Mouse (Mus musculus): ENCODE data around the gene Tmem176a. TPM values are rescaled to one million over a fixed set of nuclear protein-coding genes. Genes with fewer than 3 reads are reported as not detected.
A peak's percentile ranks its signal among the peaks of the same experiment; 100 is the strongest.
"Not testable (repeated sequence)": the region's sequence is repeated elsewhere in the genome, so short reads cannot be mapped to it uniquely, and the experiment has no call there.

The Tmem176a gene
- polyA plus RNA-seq, 1 experiment from 2014 or later: 193 TPM

DNA sequence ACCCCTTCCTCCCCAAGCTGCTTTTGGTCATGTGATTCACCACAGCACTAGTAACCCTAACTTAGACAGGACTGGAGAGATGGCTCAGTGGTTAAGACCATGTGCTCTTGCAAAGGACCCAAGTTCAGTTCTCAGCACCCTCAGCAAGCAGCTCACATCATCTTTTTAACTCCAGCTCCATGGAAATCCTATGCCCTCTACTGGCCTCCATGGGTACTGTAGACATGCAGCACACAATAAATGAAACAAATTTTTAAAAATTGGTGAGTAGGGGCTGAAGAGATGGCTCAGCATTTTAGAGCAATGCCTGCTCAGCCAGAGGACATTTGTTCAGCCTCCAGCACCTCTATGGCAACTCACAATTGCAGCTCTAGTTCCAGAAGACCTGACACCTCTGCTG lies 25.7 kb upstream of the Tmem176a start:
- no peak for ATAC-seq
- Histone ChIP-seq H3K27ac (ENCODE audit: low read depth, low read length) (no peak overlapping the region), H3K4me2 (replicated peaks; ENCODE audit: low read depth) (no peak overlapping the region), H3K9me3 (ENCODE audit: control insufficient read depth) (no peaks in the 10 kb centered on the region), H3K9ac (ENCODE audit: low read depth, low read length) (no peak overlapping the region), H3K4me3 (ENCODE audit: low read depth, low read length) (no peak overlapping the region), H3K27me3 (replicated peaks; ENCODE audit: control insufficient read depth, insufficient read depth, low read length) (no peaks in the 10 kb centered on the region), H3K36me3 (ENCODE audit: control insufficient read depth, insufficient read depth) (no peaks in the 10 kb centered on the region), H3K4me1 (replicated peaks; ENCODE audit: control insufficient read depth, insufficient read depth, low read length) (no peaks in the 10 kb centered on the region)
- peak; percentile 52 for TF ChIP-seq CTCF (IDR thresholded peaks at IDR 0.05; ENCODE audit: low read depth)

GRCm38 (mm10) chr6:48817815-48818214 lies 22.9 kb upstream of the Tmem176a start:
- TF ChIP-seq CTCF (IDR thresholded peaks at IDR 0.05; ENCODE audit: low read depth): peak; percentile 92
- H3K36me3 ChIP-seq (ENCODE audit: control insufficient read depth, insufficient read depth): no peaks in the 10 kb centered on the region
- no peaks in the 10 kb centered on the region for H3K9me3 ChIP-seq (ENCODE audit: control insufficient read depth)
- ATAC-seq: no peak
- WGBS: 3% methylated on average over 6 of the region's 6 CpGs
- no peak overlapping the region for H3K27ac ChIP-seq (ENCODE audit: low read depth, low read length)
- H3K9ac ChIP-seq (ENCODE audit: low read depth, low read length): no peak overlapping the region
- H3K4me1 ChIP-seq (replicated peaks; ENCODE audit: control insufficient read depth, insufficient read depth, low read length): no peaks in the 10 kb centered on the region
- no peak overlapping the region for H3K4me3 ChIP-seq (ENCODE audit: low read depth, low read length)
- no peaks in the 10 kb centered on the region for H3K27me3 ChIP-seq (replicated peaks; ENCODE audit: control insufficient read depth, insufficient read depth, low read length)
- no peak overlapping the region for H3K4me2 ChIP-seq (replicated peaks; ENCODE audit: low read depth)

GRCm38 (mm10) chr6:48821991-48822785 lies 18.5 kb upstream of the Tmem176a start:
- 60% methylated on average over 7 of the region's 7 CpGs for WGBS
- not testable (repeated sequence) for H3K4me2 ChIP-seq (replicated peaks; ENCODE audit: low read depth); H3K9ac ChIP-seq (ENCODE audit: low read depth, low read length); ATAC-seq; H3K27ac ChIP-seq (ENCODE audit: low read depth, low read length); H3K9me3 ChIP-seq (ENCODE audit: control insufficient read depth); H3K36me3 ChIP-seq (ENCODE audit: control insufficient read depth, insufficient read depth); H3K27me3 ChIP-seq (replicated peaks; ENCODE audit: control insufficient read depth, insufficient read depth, low read length); H3K4me1 ChIP-seq (replicated peaks; ENCODE audit: control insufficient read depth, insufficient read depth, low read length); H3K4me3 ChIP-seq (ENCODE audit: low read depth, low read length)

DNA sequence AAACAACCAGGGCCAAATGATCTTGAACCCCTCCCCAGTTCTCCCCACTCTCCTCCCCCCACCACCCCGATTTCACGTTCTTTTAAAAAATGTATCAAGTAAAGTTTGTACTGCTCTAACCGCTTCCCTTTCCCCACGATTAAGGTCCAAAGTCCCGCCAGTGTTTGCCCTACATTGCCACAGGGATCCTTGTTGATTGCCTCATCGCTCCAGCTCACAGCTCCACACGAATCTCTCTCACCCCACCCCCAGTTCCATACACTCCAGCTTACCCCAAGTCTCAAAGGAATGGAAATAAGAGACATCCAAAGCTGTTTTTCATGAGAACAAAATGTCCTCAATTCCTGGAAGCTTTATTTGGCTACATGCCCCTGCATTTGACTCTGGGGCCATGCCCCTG lies 15.7 kb upstream of the Tmem176a start:
- Histone ChIP-seq H3K27ac (ENCODE audit: low read depth, low read length) (no peak overlapping the region), H3K9me3 (ENCODE audit: control insufficient read depth) (no peaks in the 10 kb centered on the region), H3K27me3 (replicated peaks; ENCODE audit: control insufficient read depth, insufficient read depth, low read length) (no peaks in the 10 kb centered on the region), H3K36me3 (ENCODE audit: control insufficient read depth, insufficient read depth) (no peaks in the 10 kb centered on the region), H3K4me3 (ENCODE audit: low read depth, low read length) (no peak overlapping the region), H3K4me1 (replicated peaks; ENCODE audit: control insufficient read depth, insufficient read depth, low read length) (no peaks in the 10 kb centered on the region), H3K4me2 (replicated peaks; ENCODE audit: low read depth) (peak overlapping the region; percentile 33), H3K9ac (ENCODE audit: low read depth, low read length) (no peak overlapping the region)
- peak; percentile 94 for ATAC-seq
- no peak for TF ChIP-seq CTCF (IDR thresholded peaks at IDR 0.05; ENCODE audit: low read depth)
- 21% methylated on average over 7 of the region's 7 CpGs for WGBS

GRCm38 (mm10) chr6:48828976-48829375 lies 11.7 kb upstream of the Tmem176a start:
- Histone ChIP-seq H3K27ac (ENCODE audit: low read depth, low read length) (no peak overlapping the region), H3K4me3 (ENCODE audit: low read depth, low read length) (no peak overlapping the region), H3K4me2 (replicated peaks; ENCODE audit: low read depth) (no peak overlapping the region), H3K9me3 (ENCODE audit: control insufficient read depth) (no peaks in the 10 kb centered on the region), H3K27me3 (replicated peaks; ENCODE audit: control insufficient read depth, insufficient read depth, low read length) (no peaks in the 10 kb centered on the region), H3K36me3 (ENCODE audit: control insufficient read depth, insufficient read depth) (peaks cover 14% of the 10 kb centered on the region), H3K9ac (ENCODE audit: low read depth, low read length) (no peak overlapping the region), H3K4me1 (replicated peaks; ENCODE audit: control insufficient read depth, insufficient read depth, low read length) (no peaks in the 10 kb centered on the region)
- ATAC-seq: no peak
- no peak for TF ChIP-seq CTCF (IDR thresholded peaks at IDR 0.05; ENCODE audit: low read depth)
- 51% methylated on average over 1 of the region's 1 CpGs for WGBS

DNA sequence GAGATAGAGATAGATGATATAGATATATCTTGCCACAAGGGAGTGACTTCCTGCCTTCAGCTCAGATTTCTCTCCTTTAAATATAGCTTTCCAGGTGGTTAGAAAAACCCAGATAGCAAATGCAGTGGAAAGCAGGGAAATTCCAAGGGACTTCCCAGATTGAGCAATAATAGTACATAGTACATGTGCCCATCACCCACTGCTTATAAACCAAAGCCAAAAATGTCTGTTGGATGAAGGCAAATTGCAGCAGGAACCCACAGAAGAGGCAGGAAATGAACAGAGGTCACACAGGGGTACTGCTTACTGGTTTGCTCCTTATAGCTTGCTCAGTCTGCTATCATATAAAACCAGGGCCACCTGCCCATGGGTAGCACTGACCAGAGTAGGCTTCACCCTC lies 11.1 kb upstream of the Tmem176a start:
- no peaks in the 10 kb centered on the region for H3K4me1 ChIP-seq (replicated peaks; ENCODE audit: control insufficient read depth, insufficient read depth, low read length)
- no peak overlapping the region for H3K9ac ChIP-seq (ENCODE audit: low read depth, low read length)
- peaks cover 21% of the 10 kb centered on the region for H3K36me3 ChIP-seq (ENCODE audit: control insufficient read depth, insufficient read depth)
- no peak for TF ChIP-seq CTCF (IDR thresholded peaks at IDR 0.05; ENCODE audit: low read depth)
- no peak overlapping the region for H3K4me2 ChIP-seq (replicated peaks; ENCODE audit: low read depth)
- H3K27ac ChIP-seq (ENCODE audit: low read depth, low read length): peak overlapping the region; percentile 54; the same call in 1 of the 2 replicates
- no peak overlapping the region for H3K4me3 ChIP-seq (ENCODE audit: low read depth, low read length)
- H3K27me3 ChIP-seq (replicated peaks; ENCODE audit: control insufficient read depth, insufficient read depth, low read length): no peaks in the 10 kb centered on the region
- H3K9me3 ChIP-seq (ENCODE audit: control insufficient read depth): no peaks in the 10 kb centered on the region
- ATAC-seq: no peak
